Mouse (Mus musculus) liver, embryonic 12.5 days (tissue): Measurements from ENCODE around the gene Acd. TPM values are rescaled to one million over a fixed set of nuclear protein-coding genes. Genes with fewer than 3 reads are reported as not detected.

Source experiments
- ATAC-seq: fragments of 200-750 bp; cut with Nextera tagmentation; 2 replicates; pipeline ENCODE4 v1.8.0; 2017; ENCODE audit warnings: moderate number of reproducible peaks, mild to moderate bottlenecking, moderate library complexity
- H3K27ac ChIP-seq: fragments of 300-500 bp; sonication (generic); 2 replicates; pipeline ENCODE4 v1.5.1; 2016; ENCODE audit warnings: mild to moderate bottlenecking
- H3K27me3 ChIP-seq: fragments of 300-500 bp; sonication (generic); replicated peaks from 2 replicates; pipeline ENCODE4 v1.6.1; 2016; ENCODE audit warnings: mild to moderate bottlenecking, moderate library complexity
- H3K36me3 ChIP-seq: fragments of 300-500 bp; sonication (generic); 2 replicates; pipeline ENCODE4 v1.6.1; 2016; ENCODE audit warnings: mild to moderate bottlenecking, moderate library complexity
- H3K4me1 ChIP-seq: fragments of 300-500 bp; sonication (generic); 2 replicates; pipeline ENCODE4 v1.6.1; 2016
- H3K4me2 ChIP-seq: fragments of 300-500 bp; sonication (generic); 2 replicates; pipeline ENCODE4 v1.6.1; 2016; ENCODE audit warnings: mild to moderate bottlenecking, moderate library complexity
- H3K4me3 ChIP-seq: fragments of 300-500 bp; sonication (generic); 2 replicates; pipeline ENCODE4 v1.5.1; 2016; ENCODE audit warnings: mild to moderate bottlenecking, moderate library complexity
- H3K9ac ChIP-seq: fragments of 300-500 bp; sonication (generic); 2 replicates; pipeline ENCODE4 v1.6.1; 2016; ENCODE audit warnings: mild to moderate bottlenecking, moderate library complexity
- H3K9me3 ChIP-seq: fragments of 300-500 bp; sonication (generic); replicated peaks from 2 replicates; pipeline ENCODE4 v1.6.1; 2016; ENCODE audit warnings: mild to moderate bottlenecking, moderate library complexity
- WGBS: fragments of 180-500 bp; shearing (Covaris S2); methylation state at CpG from one replicate; pipeline ENCODE4 v1.1.7; 2016; ENCODE audit not compliant: insufficient replicate concordance; 5-methylcytosine and 5-hydroxymethylcytosine counted together
- polyA plus RNA-seq: library from polyadenylated mRNA; unstranded; fragments of >200 nt; fragmentation: Nextera tagmentation; extraction: Ambion mirVana; gene quantifications from 2 replicates; pipeline ENCODE4 v1.2.1, GENCODE M21; 2016

Gene Acd
- polyA plus RNA-seq: 32.3 and 34.1 TPM in 2 replicates

GRCm38 (mm10) chr8:105700966-105701824 is at the start of gene Acd, which contains the start of gene Pard6a:
Gene Acd (minus strand): TSS chr8:105701102.
Gene Pard6a (plus strand): TSS chr8:105701148.
- peaks cover 46% of the 10 kb centered on the region for H3K4me1 ChIP-seq
- 4% methylated on average over 60 of the region's 60 CpGs for WGBS
- peak within 1 kb of the TSS; percentile 97 for H3K27ac ChIP-seq
- H3K4me2 ChIP-seq: peak within 1 kb of the TSS; percentile 82
- H3K9me3 ChIP-seq: no peaks in the 10 kb centered on the region
- no peaks in the 10 kb centered on the region for H3K27me3 ChIP-seq
- H3K4me3 ChIP-seq: peak within 1 kb of the TSS; percentile 78
- peak; percentile 81 for ATAC-seq
- H3K9ac ChIP-seq: peak within 1 kb of the TSS; percentile 77
- peaks cover 48% of the 10 kb centered on the region for H3K36me3 ChIP-seq

DNA sequence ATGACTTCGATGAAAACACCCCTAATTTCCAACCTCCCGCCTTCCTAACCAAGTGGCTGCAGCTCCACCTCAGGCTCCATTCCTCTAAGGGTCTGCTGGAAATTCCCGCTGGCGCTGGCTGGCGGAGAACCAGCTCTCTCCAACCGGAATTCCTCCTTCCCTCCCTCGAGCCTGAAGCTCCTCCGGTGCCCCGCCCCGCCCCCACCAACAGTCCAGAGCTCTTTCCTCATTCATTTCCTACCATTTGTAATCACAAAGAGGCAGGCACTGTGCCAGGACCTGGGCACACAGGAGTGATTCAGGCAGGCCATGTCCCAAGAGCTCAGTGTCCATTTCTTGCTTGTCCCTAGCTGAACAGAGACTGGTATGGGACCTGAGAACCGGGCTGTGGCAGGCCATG is 49.7 kb upstream of the Acd start:
- no peaks in the 10 kb centered on the region for H3K9me3 ChIP-seq

DNA sequence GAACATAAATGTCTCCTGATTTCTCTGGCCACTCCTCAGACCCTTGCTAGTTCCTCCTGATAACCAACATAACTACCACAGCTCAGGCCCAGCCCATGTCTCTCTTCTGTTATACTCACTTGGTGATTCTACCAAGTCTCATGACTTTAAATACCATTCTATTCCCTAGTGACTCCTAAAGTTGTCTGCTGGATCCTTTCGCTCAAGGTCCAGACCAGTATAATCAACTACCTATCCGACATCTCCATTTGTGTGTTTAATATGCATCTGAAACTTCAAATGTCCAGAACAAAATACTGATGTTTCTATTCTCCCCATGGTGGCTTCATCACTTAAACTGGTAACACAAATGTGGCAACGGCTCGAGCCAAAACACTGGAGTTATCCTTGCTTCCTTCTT is 42.4 kb upstream of the Acd start:
- H3K9ac ChIP-seq: no peak overlapping the region
- no peak overlapping the region for H3K27ac ChIP-seq
- ATAC-seq: no peak
- H3K36me3 ChIP-seq: no peaks in the 10 kb centered on the region
- no peak overlapping the region for H3K4me3 ChIP-seq
- H3K4me1 ChIP-seq: peaks cover 28% of the 10 kb centered on the region
- no peaks in the 10 kb centered on the region for H3K27me3 ChIP-seq
- no peak overlapping the region for H3K4me2 ChIP-seq
- WGBS: 61% methylated on average over 4 of the region's 4 CpGs
- H3K9me3 ChIP-seq: no peaks in the 10 kb centered on the region

More for the DNA sequence above, 49.7 kb upstream of the Acd start:
- no peaks in the 10 kb centered on the region for H3K36me3 ChIP-seq
- 34% methylated on average over 11 of the region's 11 CpGs for WGBS
- peak overlapping the region; percentile 22 for H3K4me2 ChIP-seq
- H3K4me3 ChIP-seq: no peak overlapping the region
- 0 out of 2 replicates have a peak, but pooled peaks cover 5% of the 10 kb centered on the region for H3K27me3 ChIP-seq
- H3K4me1 ChIP-seq: peaks cover 40% of the 10 kb centered on the region
- no peak overlapping the region for H3K9ac ChIP-seq
- 0 out of 2 replicates have a peak overlapping the region, but pooled peaks have one; percentile 32 for H3K27ac ChIP-seq
- no peak for ATAC-seq

DNA sequence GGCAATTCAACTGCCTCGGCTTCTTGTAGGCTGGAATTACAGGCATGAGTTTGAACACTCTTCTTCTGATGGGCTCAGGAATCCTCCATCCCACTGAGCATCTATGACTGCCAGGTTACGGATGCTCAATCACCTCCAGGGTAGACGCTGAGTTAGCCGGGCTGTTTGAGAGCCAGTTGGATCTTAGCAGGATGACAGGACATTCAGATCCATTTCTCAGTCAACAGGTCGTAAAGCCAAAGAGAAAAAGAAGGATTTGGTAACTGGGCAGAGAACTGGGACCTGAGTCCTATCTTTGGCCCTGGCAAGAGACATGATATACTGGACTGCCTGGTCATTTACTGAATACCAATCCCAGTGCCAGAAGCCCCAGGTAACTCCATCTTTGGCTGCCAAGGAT is 38.3 kb upstream of the Acd start:
- WGBS: 82% methylated on average over 5 of the region's 5 CpGs
- H3K36me3 ChIP-seq: no peaks in the 10 kb centered on the region
- no peak for ATAC-seq
- no peak overlapping the region for H3K27ac ChIP-seq
- H3K9ac ChIP-seq: no peak overlapping the region
- no peak overlapping the region for H3K4me3 ChIP-seq
- no peaks in the 10 kb centered on the region for H3K9me3 ChIP-seq
- peaks cover 15% of the 10 kb centered on the region for H3K4me1 ChIP-seq
- H3K4me2 ChIP-seq: no peak overlapping the region
- H3K27me3 ChIP-seq: no peaks in the 10 kb centered on the region

DNA sequence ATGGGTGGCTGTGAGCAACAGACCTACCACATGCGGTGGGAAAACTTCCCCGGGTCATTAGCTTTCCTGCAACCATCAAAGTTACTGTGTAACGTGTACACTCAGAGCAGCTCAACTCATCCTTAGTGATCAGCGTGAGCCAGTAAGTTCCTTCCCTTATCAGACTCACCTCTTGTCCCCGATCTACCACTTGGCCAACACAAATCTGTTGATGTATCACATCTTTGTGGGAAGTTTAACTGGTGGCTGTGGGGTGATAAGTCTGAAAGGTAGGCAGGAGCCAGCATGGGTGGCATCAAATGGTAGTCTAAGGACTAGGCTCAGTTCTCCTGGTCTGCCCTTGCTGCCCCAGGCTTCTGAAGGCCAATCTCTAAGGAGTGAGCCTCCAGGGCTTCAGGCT is 31.3 kb upstream of the Acd start:
- H3K4me3 ChIP-seq: no peak overlapping the region
- H3K27ac ChIP-seq: no peak overlapping the region
- H3K4me2 ChIP-seq: no peak overlapping the region
- no peak overlapping the region for H3K9ac ChIP-seq
- no peaks in the 10 kb centered on the region for H3K27me3 ChIP-seq
- H3K36me3 ChIP-seq: no peaks in the 10 kb centered on the region
- ATAC-seq: 0 out of 2 replicates have a peak, but pooled peaks have one; percentile 42
- H3K4me1 ChIP-seq: peaks cover 20% of the 10 kb centered on the region
- 35% methylated on average over 5 of the region's 5 CpGs for WGBS
- no peaks in the 10 kb centered on the region for H3K9me3 ChIP-seq

DNA sequence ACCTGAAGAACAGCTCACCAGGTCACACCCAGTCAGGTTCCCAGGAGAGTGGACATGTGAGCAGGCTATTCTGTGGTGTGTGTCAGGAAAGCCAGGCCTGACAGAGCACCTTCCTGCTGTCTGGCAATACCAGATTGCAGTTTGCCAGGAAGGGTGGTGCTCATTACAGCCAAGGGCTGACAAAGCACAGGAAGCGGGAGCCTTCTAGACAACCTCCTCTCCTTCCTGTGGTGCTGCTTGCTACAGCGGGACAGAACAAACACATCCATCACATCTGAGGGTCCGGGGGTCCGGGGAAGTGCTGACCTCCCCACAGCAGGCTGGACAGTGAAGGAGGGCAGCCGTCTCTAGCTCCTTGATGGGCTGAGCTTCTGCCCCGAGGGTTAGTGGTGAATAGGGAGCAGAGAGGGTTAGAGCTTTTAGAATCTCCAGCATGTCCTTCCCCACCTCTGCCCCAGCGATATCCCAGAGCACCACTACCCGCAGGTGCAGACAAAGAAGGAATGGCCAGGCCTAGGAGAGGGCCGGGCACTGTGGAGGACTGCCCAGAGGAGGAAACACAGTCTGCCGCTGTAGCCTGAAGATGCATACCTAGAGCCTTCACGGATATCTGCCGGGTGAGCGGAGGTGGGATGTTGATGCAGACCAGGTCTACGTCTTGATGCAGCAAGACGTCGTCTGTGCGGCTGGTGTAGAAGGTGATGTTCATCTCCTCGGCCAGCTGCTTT is 26.7 kb upstream of the Acd start:
- Histone ChIP-seq H3K4me2 (peak overlapping the region; percentile 18), H3K9ac (no peak overlapping the region), H3K4me1 (peaks cover 25% of the 10 kb centered on the region), H3K27ac (peak overlapping the region; percentile 15; the same call in 1 of the 2 replicates), H3K36me3 (no peaks in the 10 kb centered on the region), H3K9me3 (no peaks in the 10 kb centered on the region), H3K27me3 (no peaks in the 10 kb centered on the region), H3K4me3 (no peak overlapping the region)
- WGBS: 44% methylated on average over 18 of the region's 18 CpGs
- peak; percentile 72 for ATAC-seq

DNA sequence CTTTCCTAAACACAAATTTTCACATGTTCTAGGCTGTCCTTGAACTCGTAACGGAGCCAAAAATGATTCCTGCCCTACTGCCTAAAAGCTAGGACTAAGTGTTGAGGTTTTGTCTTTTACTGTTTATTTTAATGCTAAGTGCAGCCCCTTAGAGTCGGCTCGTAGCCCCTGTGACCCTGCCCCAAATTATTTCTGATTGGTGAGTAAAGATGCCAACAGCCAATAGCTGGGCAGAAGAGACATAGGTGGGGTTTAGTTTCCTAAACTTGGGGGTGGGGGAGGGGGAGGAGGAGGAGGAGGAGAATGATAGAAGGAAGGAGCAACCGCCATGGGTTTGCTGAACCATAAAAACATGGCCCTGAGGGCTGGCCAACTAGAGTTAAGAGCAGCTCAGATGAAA is 24.8 kb upstream of the Acd start:
- ATAC-seq: no peak
- no peak overlapping the region for H3K27ac ChIP-seq
- H3K36me3 ChIP-seq: no peaks in the 10 kb centered on the region
- H3K27me3 ChIP-seq: no peaks in the 10 kb centered on the region
- no peak overlapping the region for H3K4me2 ChIP-seq
- no peaks in the 10 kb centered on the region for H3K9me3 ChIP-seq
- H3K4me3 ChIP-seq: no peak overlapping the region
- 60% methylated on average over 5 of the region's 5 CpGs for WGBS
- no peak overlapping the region for H3K9ac ChIP-seq
- H3K4me1 ChIP-seq: peaks cover 17% of the 10 kb centered on the region

- Histone ChIP-seq H3K36me3 (no peaks in the 10 kb centered on the region), H3K27me3 (no peaks in the 10 kb centered on the region), H3K4me1 (peaks cover 12% of the 10 kb centered on the region), H3K4me3 (no peak overlapping the region), H3K4me2 (no peak overlapping the region), H3K9ac (no peak overlapping the region), H3K9me3 (no peaks in the 10 kb centered on the region), H3K27ac (no peak overlapping the region)
- no peak for ATAC-seq
- 82% methylated on average over 9 of the region's 9 CpGs for WGBS
Observed at GRCm38 (mm10) chr8:105722861-105723260, 22.0 kb upstream of the Acd start.

GRCm38 (mm10) chr8:105719637-105720036 is 18.7 kb upstream of the Acd start:
- Histone ChIP-seq H3K27ac (no peak overlapping the region), H3K27me3 (no peaks in the 10 kb centered on the region), H3K9ac (no peak overlapping the region), H3K4me2 (no peak overlapping the region), H3K4me1 (no peaks in the 10 kb centered on the region), H3K4me3 (no peak overlapping the region), H3K9me3 (no peaks in the 10 kb centered on the region), H3K36me3 (0 out of 2 replicates have a peak, but pooled peaks cover 5% of the 10 kb centered on the region)
- ATAC-seq: no peak
- 71% methylated on average over 4 of the region's 4 CpGs for WGBS

GRCm38 (mm10) chr8:105716302-105716945 is 15.5 kb upstream of the Acd start:
- H3K4me3 ChIP-seq: no peak overlapping the region
- WGBS: 87% methylated on average over 15 of the region's 15 CpGs
- no peak for ATAC-seq

DNA sequence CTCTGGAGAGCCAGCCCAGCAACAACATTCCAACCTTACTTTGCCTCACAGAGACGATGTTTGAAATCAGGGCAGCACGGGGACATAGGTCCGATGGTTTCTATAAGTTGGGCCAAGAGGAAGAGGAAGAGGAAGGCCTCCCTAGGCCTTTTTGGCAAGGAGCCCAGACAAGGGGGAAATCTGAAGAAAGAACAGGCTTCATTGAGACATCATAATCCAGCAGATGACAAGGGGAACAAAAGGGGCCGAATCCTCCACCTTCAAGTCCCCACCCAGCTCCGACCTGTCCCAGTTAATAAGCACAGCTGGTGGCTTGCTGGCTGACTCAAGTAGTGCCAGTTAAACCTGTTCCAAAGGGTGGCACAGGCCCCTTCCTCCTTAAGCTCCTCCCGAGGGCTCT is 14.1 kb upstream of the Acd start:
- no peak for ATAC-seq
- no peaks in the 10 kb centered on the region for H3K4me1 ChIP-seq
- WGBS: 62% methylated on average over 6 of the region's 6 CpGs
- H3K4me3 ChIP-seq: no peak overlapping the region
- H3K27ac ChIP-seq: no peak overlapping the region; the same call in 1 of the 2 replicates
- no peak overlapping the region for H3K4me2 ChIP-seq
- H3K36me3 ChIP-seq: 0 out of 2 replicates have a peak, but pooled peaks cover 5% of the 10 kb centered on the region
- H3K9ac ChIP-seq: no peak overlapping the region
- H3K27me3 ChIP-seq: no peaks in the 10 kb centered on the region
- no peaks in the 10 kb centered on the region for H3K9me3 ChIP-seq

More at GRCm38 (mm10) chr8:105716302-105716945, 15.5 kb upstream of the Acd start:
- no peak overlapping the region for H3K4me2 ChIP-seq
- no peaks in the 10 kb centered on the region for H3K4me1 ChIP-seq
- H3K9ac ChIP-seq: no peak overlapping the region
- no peaks in the 10 kb centered on the region for H3K27me3 ChIP-seq
- H3K27ac ChIP-seq: no peak overlapping the region
- 0 out of 2 replicates have a peak, but pooled peaks cover 5% of the 10 kb centered on the region for H3K36me3 ChIP-seq
- no peaks in the 10 kb centered on the region for H3K9me3 ChIP-seq
